In the genomic region with DNA sequence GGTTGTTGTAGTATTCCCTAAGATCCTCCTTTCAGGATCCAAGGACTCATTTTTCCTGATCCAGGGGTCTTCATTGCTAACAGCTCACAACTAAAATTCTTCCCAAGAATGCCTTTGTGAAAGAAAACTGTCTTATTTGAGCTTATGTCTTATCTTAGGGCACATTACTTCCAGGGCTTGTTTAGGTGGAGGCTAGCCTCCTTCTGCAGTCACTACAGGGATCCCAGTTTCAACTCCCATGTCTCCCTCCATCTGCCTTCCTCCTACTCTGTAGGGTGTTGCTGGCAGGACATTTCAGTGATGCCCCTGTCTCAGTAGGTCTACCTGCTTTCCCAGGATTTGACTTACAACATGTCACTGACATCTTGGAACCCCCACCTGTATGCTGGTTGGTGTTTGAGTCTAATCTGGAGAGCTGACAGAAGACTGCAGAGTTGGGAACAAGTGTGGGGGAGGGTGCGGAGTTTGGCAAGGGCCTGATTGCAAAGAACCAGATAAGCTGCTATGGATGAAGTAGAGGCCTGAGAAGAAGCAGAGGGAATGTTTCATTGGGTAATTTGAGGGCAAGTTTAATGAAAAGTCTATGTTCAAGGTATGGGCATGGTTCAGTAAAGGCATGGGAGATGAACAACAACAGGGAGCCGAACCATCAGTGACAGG, we compare ENCODE assay signal across 22 mouse cellular contexts. TPM values are rescaled to one million over a fixed set of nuclear protein-coding genes. Genes with fewer than 3 reads are reported as not detected.
A peak's percentile ranks its signal among the peaks of the same experiment; 100 is the strongest.
DNase-seq lines count a peak whose midpoint lies in the region; ATAC-seq and TF ChIP-seq lines count a peak whose summit lies in the region.
"Had no signal": no experiment of that assay in that cellular context is flagged by ENCODE, and none has a peak within 500 bp of the region (broad histone marks: within the 10 kb centered on the region; RNA-seq: fewer than 3 reads in every experiment).

No protein-coding gene starts in this region.

- peak; percentile 70 for DNase-seq in liver, embryonic 13.5 days
- peak; percentile 52 for DNase-seq in liver, postnatal 0 days
- no peak for DNase-seq in kidney, postnatal 4 days
- no peak for DNase-seq in left cerebral cortex, adult 2 months (ENCODE audit: extremely low spot score in 1 of 2, low spot score in 2 of 2)
- DNase-seq in left cerebral cortex, adult 18-20 months (ENCODE audit: low spot score in 2 of 2) = no peak
- DNase-seq: adrenal gland, adult 8-10 months; cerebellum, adult 18-20 months; cerebellum, adult 9-11 months; cerebellum, postnatal 36 days; gastrocnemius, postnatal 25 days; heart, postnatal 36 days had no signal

- TF ChIP-seq EP300 in liver, postnatal 0 days (IDR thresholded peaks at IDR 0.05; ENCODE audit: low read depth) = peak; percentile 82

- H3K27ac ChIP-seq in bone marrow, adult 2 months (ENCODE audit: control insufficient read depth, insufficient read depth, low read depth, low read length, poor library complexity) = 0 out of 2 replicates have a peak overlapping the region, but pooled peaks have one; percentile 17
- H3K27ac ChIP-seq in liver, embryonic 13.5 days = peak overlapping the region; percentile 85
- peak overlapping the region; percentile 64; the same call in 1 of the 2 replicates for H3K27ac ChIP-seq in liver, postnatal 0 days (ENCODE audit: low read depth)
- no peak overlapping the region for H3K27ac ChIP-seq in midbrain, embryonic 16.5 days (ENCODE audit: low read length)
- no peak overlapping the region for H3K27ac ChIP-seq in left cerebral cortex, adult 2 months
- H3K27ac ChIP-seq: embryonic facial prominence, embryonic 10.5 days; forebrain, embryonic 12.5 days; heart, embryonic 13.5 days; hindbrain, embryonic 12.5 days had no signal

- WGBS in bone marrow, adult 2 months = 78% methylated on average over 2 of the region's 2 CpGs
- 50% methylated on average over 2 of the region's 2 CpGs for WGBS in liver, embryonic 13.5 days (ENCODE audit: insufficient replicate concordance)
- 64% methylated on average over 2 of the region's 2 CpGs for WGBS in liver, postnatal 0 days (ENCODE audit: insufficient replicate concordance)
- WGBS in midbrain, embryonic 16.5 days = 95% methylated on average over 2 of the region's 2 CpGs

- intact Hi-C loops in left cerebral cortex, adult 2 months (cut with DNase I) = no loop called here

- TF ChIP-seq POLR2A in bone marrow, adult 2 months (IDR thresholded peaks at IDR 0.05; ENCODE audit: borderline replicate concordance, control insufficient read depth, low read depth, low read length) = no peak

- ATAC-seq in erythroid progenitor cell, adult 5-6 weeks (replicated peaks; ENCODE audit: low FRiP score, poor library complexity, severe bottlenecking) = peak; percentile 84
- ATAC-seq in liver, embryonic 13.5 days (ENCODE audit: low read depth) = peak; percentile 87
- ATAC-seq in liver, postnatal 0 days = peak; percentile 60
- no peak for ATAC-seq in midbrain, embryonic 16.5 days
- ATAC-seq: forebrain, embryonic 16.5 days; hindbrain, embryonic 16.5 days; inflammation-experienced regulatory T-cells, adult 6 months had no signal

- H3K9ac ChIP-seq in liver, embryonic 13.5 days = peak overlapping the region; percentile 57
- H3K9ac ChIP-seq in liver, postnatal 0 days (replicated peaks) = peak overlapping the region; percentile 39; the same call in 1 of the 2 replicates
- H3K9ac ChIP-seq in midbrain, embryonic 16.5 days (ENCODE audit: low read depth, low read length) = no peak overlapping the region
- H3K9ac ChIP-seq: forebrain, embryonic 12.5 days; heart, embryonic 13.5 days; hindbrain, embryonic 12.5 days had no signal

- no peaks in the 10 kb centered on the region for H3K9me3 ChIP-seq in liver, embryonic 13.5 days (replicated peaks)
- H3K9me3 ChIP-seq in liver, postnatal 0 days (ENCODE audit: low read length) = no peaks in the 10 kb centered on the region
- no peaks in the 10 kb centered on the region for H3K9me3 ChIP-seq in midbrain, embryonic 16.5 days (replicated peaks; ENCODE audit: control insufficient read depth, low read length, poor library complexity, severe bottlenecking)
- H3K9me3 ChIP-seq: embryonic facial prominence, embryonic 10.5 days; forebrain, embryonic 12.5 days; heart, embryonic 13.5 days; hindbrain, embryonic 12.5 days had no signal

- no peaks in the 10 kb centered on the region for H3K36me3 ChIP-seq in liver, embryonic 13.5 days
- H3K36me3 ChIP-seq in liver, postnatal 0 days (replicated peaks; ENCODE audit: insufficient read depth, low read length) = peaks cover 4% of the 10 kb centered on the region; the same call in 1 of the 2 replicates
- H3K36me3 ChIP-seq in midbrain, embryonic 16.5 days (ENCODE audit: control insufficient read depth, insufficient read depth, low read length) = no peaks in the 10 kb centered on the region
- H3K36me3 ChIP-seq: embryonic facial prominence, embryonic 10.5 days; forebrain, embryonic 12.5 days; heart, embryonic 13.5 days; hindbrain, embryonic 12.5 days had no signal

- H3K4me2 ChIP-seq in liver, embryonic 13.5 days = peak overlapping the region; percentile 53
- H3K4me2 ChIP-seq in liver, postnatal 0 days (ENCODE audit: low read depth, low read length) = peak overlapping the region; percentile 53
- no peak overlapping the region for H3K4me2 ChIP-seq in midbrain, embryonic 16.5 days (ENCODE audit: low read length)
- H3K4me2 ChIP-seq: forebrain, embryonic 12.5 days; heart, embryonic 13.5 days; hindbrain, embryonic 12.5 days had no signal

- H3K4me1 ChIP-seq in bone marrow, adult 2 months (ENCODE audit: control insufficient read depth, insufficient read depth, low read length) = peaks cover 7% of the 10 kb centered on the region; the same call in 1 of the 2 replicates
- H3K4me1 ChIP-seq in liver, embryonic 13.5 days (replicated peaks) = peaks cover 84% of the 10 kb centered on the region
- H3K4me1 ChIP-seq in liver, postnatal 0 days (ENCODE audit: insufficient read depth) = peaks cover 18% of the 10 kb centered on the region
- peaks cover 5% of the 10 kb centered on the region for H3K4me1 ChIP-seq in midbrain, embryonic 16.5 days (ENCODE audit: control insufficient read depth, insufficient read depth, low read length)

- TF ChIP-seq CTCF in bone marrow, adult 2 months (IDR thresholded peaks at IDR 0.05; ENCODE audit: control insufficient read depth, insufficient read depth, low read length) = no peak
- no peak for TF ChIP-seq CTCF in liver, postnatal 0 days (IDR thresholded peaks at IDR 0.05; ENCODE audit: low read depth)
- TF ChIP-seq CTCF in left cerebral cortex, adult 2 months (IDR thresholded peaks at IDR 0.05) = no peak

- H3K27me3 ChIP-seq in liver, embryonic 13.5 days = no peaks in the 10 kb centered on the region
- H3K27me3 ChIP-seq in liver, postnatal 0 days (ENCODE audit: insufficient read depth, low read length) = no peaks in the 10 kb centered on the region
- no peaks in the 10 kb centered on the region for H3K27me3 ChIP-seq in midbrain, embryonic 16.5 days (ENCODE audit: control insufficient read depth, insufficient read depth, low read depth, low read length)
- H3K27me3 ChIP-seq: CH12.LX; forebrain, embryonic 12.5 days; heart, embryonic 13.5 days; hindbrain, embryonic 12.5 days had no signal

- H3K4me3 ChIP-seq in bone marrow, adult 2 months (replicated peaks; ENCODE audit: control insufficient read depth, low read depth, low read length) = no peak overlapping the region
- H3K4me3 ChIP-seq in liver, embryonic 13.5 days (replicated peaks) = peak overlapping the region; percentile 25
- H3K4me3 ChIP-seq in liver, postnatal 0 days (ENCODE audit: low read depth, low read length) = peak overlapping the region; percentile 11; the same call in 1 of the 2 replicates
- no peak overlapping the region for H3K4me3 ChIP-seq in midbrain, embryonic 16.5 days (ENCODE audit: low read depth, low read length)
- no peak overlapping the region for H3K4me3 ChIP-seq in left cerebral cortex, adult 2 months
- H3K4me3 ChIP-seq: embryonic facial prominence, embryonic 10.5 days; forebrain, embryonic 12.5 days; heart, embryonic 13.5 days; hindbrain, embryonic 12.5 days had no signal

RNA-seq across cellular contexts. Expression of a gene that starts 20.1 kb away (rescaled TPM):
- polyA plus RNA-seq in bone marrow, adult 2 months (2011; ENCODE audit: insufficient read depth, insufficient read length, low replicate concordance, missing spikeins) = 790 and 1,396 TPM in 2 replicates
- 6,032 and 6,430 TPM in 2 replicates for total RNA-seq in erythroid progenitor cell, adult 5-6 weeks (2015; ENCODE audit: low replicate concordance)
- 6,106 and 7,183 TPM in 2 replicates for total RNA-seq in erythroid progenitor cell, adult 5-6 weeks (2017; ENCODE audit: low replicate concordance)
- 899 and 1,125 TPM in 2 replicates for polyA plus RNA-seq in liver, embryonic 13.5 days (2015; fragmentation: Nextera tagmentation; extraction: Ambion mirVana)
- polyA plus RNA-seq in liver, postnatal 0 days (2015; fragmentation: Nextera tagmentation; extraction: Ambion mirVana) = 449 and 461 TPM in 2 replicates
- polyA plus RNA-seq in midbrain, embryonic 16.5 days (2015; fragmentation: Nextera tagmentation; extraction: Ambion mirVana) = 660 and 780 TPM in 2 replicates
- 1 to 10 TPM; 6.4 to 9.2 TPM for total RNA-seq in left cerebral cortex, adult 2 months (2021)
- 1 to 10 TPM; 5.8 to 6.1 TPM for total RNA-seq in left cerebral cortex, adult 18-20 months (2021)

RNA-seq across cellular contexts. Expression of a gene that starts 57.4 kb away (rescaled TPM):
- polyA plus RNA-seq in bone marrow, adult 2 months (2011; ENCODE audit: insufficient read depth, insufficient read length, low replicate concordance, missing spikeins) = 28.8 and 56.2 TPM in 2 replicates
- total RNA-seq in erythroid progenitor cell, adult 5-6 weeks (2015; ENCODE audit: low replicate concordance) = 7.6 and 19.3 TPM in 2 replicates
- total RNA-seq in erythroid progenitor cell, adult 5-6 weeks (2017; ENCODE audit: low replicate concordance) = 21.9 and 25.0 TPM in 2 replicates
- polyA plus RNA-seq in liver, embryonic 13.5 days (2015; fragmentation: Nextera tagmentation; extraction: Ambion mirVana) = 40.1 and 51.7 TPM in 2 replicates
- polyA plus RNA-seq in liver, postnatal 0 days (2015; fragmentation: Nextera tagmentation; extraction: Ambion mirVana) = 31.2 and 32.5 TPM in 2 replicates
- polyA plus RNA-seq in midbrain, embryonic 16.5 days (2015; fragmentation: Nextera tagmentation; extraction: Ambion mirVana) = 64.3 and 68.7 TPM in 2 replicates
- 10 to 100 TPM; 43.4 to 50.4 TPM for total RNA-seq in left cerebral cortex, adult 2 months (2021)
- total RNA-seq in left cerebral cortex, adult 18-20 months (2021) = 10 to 100 TPM; 39.1 to 42.8 TPM

Comparison
In these comparisons a context has a peak if more than half of its experiments do, and no peak if none do; other contexts are left out.
1. H3K27ac ChIP-seq: peak in bone marrow, adult 2 months (single experiment), liver, embryonic 13.5 days (single experiment) and liver, postnatal 0 days (single experiment); none in midbrain, embryonic 16.5 days (single experiment) and left cerebral cortex, adult 2 months (single experiment).
2. H3K4me3 ChIP-seq: peak in liver, embryonic 13.5 days (single experiment) and liver, postnatal 0 days (single experiment); none in bone marrow, adult 2 months (single experiment), midbrain, embryonic 16.5 days (single experiment) and left cerebral cortex, adult 2 months (single experiment).
3. DNase-seq: peak in liver, embryonic 13.5 days (single experiment) and liver, postnatal 0 days (single experiment); none in kidney, postnatal 4 days (0 of 2), left cerebral cortex, adult 2 months (0 of 2) and left cerebral cortex, adult 18-20 months (0 of 2).